Mouse (Mus musculus) midbrain, embryonic 11.5 days (tissue): ENCODE results near the gene Mapk10. TPM values are rescaled to one million over a fixed set of nuclear protein-coding genes. Genes with fewer than 3 reads are reported as not detected.

Source experiments
- ATAC-seq: fragments of 200-750 bp; cut with Nextera tagmentation; 2 replicates; pipeline ENCODE4 v1.8.0; 2017; ENCODE audit warnings: moderate TSS enrichment, moderate library complexity; ENCODE audit not compliant: low FRiP score
- DNase-seq: peaks from one replicate; pipeline ENCODE4 v3.0.0; 2015; ENCODE audit warnings: low spot score; ENCODE audit errors: missing footprints
- H3K27ac ChIP-seq: fragments of 300-500 bp; sonication (generic); 2 replicates; pipeline ENCODE4 v1.5.1; 2014; ENCODE audit warnings: low read depth, low read length
- H3K27me3 ChIP-seq: fragments of 300-500 bp; sonication (generic); 2 replicates; pipeline ENCODE4 v1.6.1; 2014; ENCODE audit warnings: mild to moderate bottlenecking, low read length, moderate library complexity, mixed read lengths; ENCODE audit not compliant: control insufficient read depth, insufficient read depth
- H3K36me3 ChIP-seq: fragments of 300-500 bp; sonication (generic); 2 replicates; pipeline ENCODE4 v1.6.1; 2014; ENCODE audit warnings: mild to moderate bottlenecking, low read length, moderate library complexity, mixed read lengths; ENCODE audit not compliant: control insufficient read depth, insufficient read depth
- H3K4me1 ChIP-seq: fragments of 300-500 bp; sonication (generic); 2 replicates; pipeline ENCODE4 v1.6.1; 2014; ENCODE audit warnings: low read length; ENCODE audit not compliant: control insufficient read depth, insufficient read depth
- H3K4me2 ChIP-seq: fragments of 300-500 bp; sonication (generic); 2 replicates; pipeline ENCODE4 v1.6.1; 2014; ENCODE audit warnings: mild to moderate bottlenecking, moderate library complexity
- H3K4me3 ChIP-seq: fragments of 300-500 bp; sonication (generic); 2 replicates; pipeline ENCODE4 v1.5.1; 2014; ENCODE audit warnings: low read depth, low read length
- H3K9ac ChIP-seq: fragments of 300-500 bp; sonication (generic); 2 replicates; pipeline ENCODE4 v1.6.1; 2014; ENCODE audit warnings: low read length
- H3K9me3 ChIP-seq: fragments of 300-500 bp; sonication (generic); 2 replicates; pipeline ENCODE4 v1.6.1; 2016; ENCODE audit warnings: low read length; ENCODE audit not compliant: control insufficient read depth
- WGBS: fragments of 180-500 bp; shearing (Covaris S2); extraction: QIAGEN DNeasy Blood & Tissue Kit; methylation state at CpG from one replicate; pipeline ENCODE4 v1.1.7; 2014; 5-methylcytosine and 5-hydroxymethylcytosine counted together
- polyA plus RNA-seq: library from polyadenylated mRNA; unstranded; fragments of >200 nt; fragmentation: Nextera tagmentation; extraction: Ambion mirVana; gene quantifications from 2 replicates; pipeline ENCODE4 v1.2.1, GENCODE M21; 2014

Mapk10 gene
- polyA plus RNA-seq, 1 experiment from 2014 or later = 47.6 TPM

- no peaks in the 10 kb centered on the region for H3K4me1 ChIP-seq
Measured at GRCm38 (mm10) chr5:102868196-102868595, 342.9 kb downstream of the Mapk10 start.

DNA sequence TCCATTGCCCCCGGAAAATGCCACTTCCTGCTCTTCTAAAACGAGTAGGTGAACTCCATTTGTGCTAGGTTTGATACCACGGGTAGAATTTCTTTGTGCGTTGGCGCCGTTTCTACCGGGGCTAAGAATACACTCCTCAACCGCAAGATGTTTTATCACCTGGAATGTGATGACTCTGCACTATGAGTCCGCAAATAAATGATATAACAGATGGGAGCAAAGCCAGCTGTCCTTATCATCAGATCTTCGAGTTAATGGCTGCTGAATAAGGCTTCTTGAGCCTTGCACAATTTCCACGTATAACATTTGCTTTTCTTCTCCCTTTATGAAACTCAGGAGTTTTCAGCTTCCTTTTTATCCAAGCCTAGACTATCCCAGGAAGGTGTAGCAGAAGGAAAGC, 351.4 kb downstream of the Mapk10 start:
- ATAC-seq (no peak), DNase-seq (no peak)
- H3K4me2 ChIP-seq = no peak overlapping the region
- no peak overlapping the region for H3K9ac ChIP-seq
- H3K4me1 ChIP-seq = no peaks in the 10 kb centered on the region
- H3K27ac ChIP-seq = no peak overlapping the region
- no peaks in the 10 kb centered on the region for H3K36me3 ChIP-seq
- H3K4me3 ChIP-seq = no peak overlapping the region
- no peaks in the 10 kb centered on the region for H3K9me3 ChIP-seq
- H3K27me3 ChIP-seq = no peaks in the 10 kb centered on the region
- 90% methylated on average over 11 of the region's 11 CpGs for WGBS

More at GRCm38 (mm10) chr5:102868196-102868595, 342.9 kb downstream of the Mapk10 start:
- DNase-seq (no peak), ATAC-seq (no peak)
- no peak overlapping the region for H3K27ac ChIP-seq
- no peaks in the 10 kb centered on the region for H3K27me3 ChIP-seq
- H3K9me3 ChIP-seq = no peaks in the 10 kb centered on the region
- no peak overlapping the region for H3K4me2 ChIP-seq
- no peaks in the 10 kb centered on the region for H3K36me3 ChIP-seq
- WGBS = 59% methylated on average over 5 of the region's 5 CpGs
- no peak overlapping the region for H3K9ac ChIP-seq
- no peak overlapping the region for H3K4me3 ChIP-seq

DNA sequence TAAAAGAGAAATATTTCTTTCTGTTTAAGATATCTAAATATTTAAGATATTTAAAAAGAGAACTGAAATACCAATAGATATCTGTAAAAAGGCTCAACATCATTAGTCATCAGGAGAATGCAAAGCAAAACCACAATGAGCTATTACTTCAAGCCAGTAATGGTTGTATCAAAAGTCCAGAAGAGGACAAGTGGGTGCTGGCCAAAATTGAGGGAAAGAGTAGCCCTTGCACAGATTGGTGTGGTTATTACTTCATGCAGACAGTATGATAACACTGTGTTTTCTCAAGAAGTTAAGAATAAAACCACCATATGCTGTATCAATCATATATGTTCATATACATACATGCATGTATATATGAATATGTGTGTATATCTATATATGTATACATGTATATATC, 353.1 kb downstream of the Mapk10 start:
- Histone ChIP-seq H3K9me3 (no peaks in the 10 kb centered on the region), H3K9ac (no peak overlapping the region), H3K36me3 (no peaks in the 10 kb centered on the region), H3K4me1 (no peaks in the 10 kb centered on the region), H3K27me3 (no peaks in the 10 kb centered on the region), H3K4me3 (no peak overlapping the region), H3K27ac (no peak overlapping the region), H3K4me2 (no peak overlapping the region)
- no peak for ATAC-seq
- DNase-seq = no peak

Other genes starting within 250 kb of the Mapk10 start
- gene Ptpn13, start 213.9 kb upstream of the Mapk10 start, polyA plus RNA-seq = 15.0 and 18.1 TPM in 2 replicates